Mouse (Mus musculus) liver, adult 2 months (tissue): ENCODE measurements around the gene Lmbr1l.

Source experiments
- CTCF ChIP-seq: fragments of 200-500 bp; IDR thresholded peaks from 2 replicates; pipeline ENCODE4 v1.5.1; 2011; ENCODE audit warnings: low read depth, low read length, control low read depth
- POLR2A ChIP-seq: fragments of 200-500 bp; IDR thresholded peaks from 2 replicates; pipeline ENCODE4 v1.6.1; 2011; ENCODE audit warnings: low read length, control low read depth; ENCODE audit not compliant: insufficient read depth; ENCODE audit errors: extremely low read depth

- TF ChIP-seq POLR2A (no peak), CTCF (no peak)
These were observed 49.5 kb downstream of the Lmbr1l start for GRCm38 (mm10) chr15:98868346-98869063.
